Mouse (Mus musculus) hindbrain, postnatal 0 days (tissue): ENCODE results near the gene Slc7a9. TPM values are rescaled to one million over a fixed set of nuclear protein-coding genes. Genes with fewer than 3 reads are reported as not detected.

ENCODE experiments used
- ATAC-seq: fragments of 200-750 bp; cut with Nextera tagmentation; 2 replicates; pipeline ENCODE4 v1.8.0; 2017; ENCODE audit warnings: mild to moderate bottlenecking, moderate TSS enrichment, moderate library complexity
- DNase-seq: peaks from one replicate; pipeline ENCODE4 v3.0.0-alpha.2; 2015; ENCODE audit warnings: low spot score
- H3K27ac ChIP-seq: fragments of 300-500 bp; sonication (generic); 2 replicates; pipeline ENCODE4 v1.5.1; 2014; ENCODE audit warnings: mild to moderate bottlenecking
- H3K27me3 ChIP-seq: fragments of 300-500 bp; sonication (generic); 2 replicates; pipeline ENCODE4 v1.6.1; 2014; ENCODE audit warnings: low read length, mixed read lengths; ENCODE audit not compliant: insufficient read depth
- H3K36me3 ChIP-seq: fragments of 300-500 bp; sonication (generic); 2 replicates; pipeline ENCODE4 v1.6.1; 2014; ENCODE audit warnings: low read length, mixed read lengths; ENCODE audit not compliant: insufficient read depth
- H3K4me1 ChIP-seq: fragments of 300-500 bp; sonication (generic); 2 replicates; pipeline ENCODE4 v1.6.1; 2014; ENCODE audit warnings: antibody characterized with exemption, low read length, mixed read lengths; ENCODE audit not compliant: insufficient read depth
- H3K4me2 ChIP-seq: fragments of 300-500 bp; sonication (generic); 2 replicates; pipeline ENCODE4 v1.6.1; 2014; ENCODE audit warnings: low read depth, mild to moderate bottlenecking, low read length, moderate library complexity, mixed read lengths
- H3K4me3 ChIP-seq: fragments of 300-500 bp; sonication (generic); 2 replicates; pipeline ENCODE4 v1.5.1; 2014; ENCODE audit warnings: low read length
- H3K9ac ChIP-seq: fragments of 300-500 bp; sonication (generic); replicated peaks from 2 replicates; pipeline ENCODE4 v1.6.1; 2014; ENCODE audit warnings: mild to moderate bottlenecking, low read length, moderate library complexity, mixed read lengths
- H3K9me3 ChIP-seq: fragments of 300-500 bp; sonication (generic); 2 replicates; pipeline ENCODE4 v1.6.1; 2016; ENCODE audit warnings: low read length, mixed read lengths
- CTCF ChIP-seq: IDR thresholded peaks from 2 replicates; pipeline ENCODE4 v1.5.1; 2016; ENCODE audit warnings: antibody characterized with exemption, control low read depth, low read depth
- WGBS: fragments of 180-500 bp; shearing (Covaris S2); extraction: QIAGEN DNeasy Blood & Tissue Kit; methylation state at CpG from one replicate; pipeline ENCODE4 v1.1.7; 2014; 5-methylcytosine and 5-hydroxymethylcytosine counted together
- polyA plus RNA-seq: library from polyadenylated mRNA; unstranded; fragments of >200 nt; fragmentation: Nextera tagmentation; extraction: Ambion mirVana; gene quantifications from 2 replicates; pipeline ENCODE4 v1.2.1, GENCODE M21; 2015
- total RNA-seq: library from RNA; depleted of rRNA; stranded (reverse); fragments of >200 nt; gene quantifications from 2 replicates; pipeline ENCODE4 v1.2.3, GENCODE M21; 2014

Slc7a9 gene
- total and polyA plus RNA-seq, 2 experiments from 2014 or later: not detected

DNA sequence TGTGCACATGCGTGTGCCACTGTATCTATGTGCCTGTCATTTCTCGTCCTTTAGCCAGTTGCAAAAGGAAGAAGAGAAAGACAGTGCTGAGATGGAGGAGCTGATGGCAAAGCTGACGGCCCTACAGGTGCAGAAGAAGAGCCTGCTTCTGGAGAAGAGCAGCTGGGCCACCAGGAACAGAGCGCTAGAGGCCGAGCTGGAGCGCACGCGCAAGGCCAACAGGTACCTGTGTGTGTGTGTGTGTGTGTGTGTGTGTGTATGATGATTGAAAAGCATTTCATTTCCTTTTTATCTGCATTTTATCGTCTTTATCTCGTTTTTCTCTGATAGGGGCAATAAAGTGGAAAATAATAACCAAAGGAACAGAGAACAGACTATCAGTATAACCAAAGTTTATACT, 20.4 kb upstream of the Slc7a9 start:
- ATAC-seq: no peak

DNA sequence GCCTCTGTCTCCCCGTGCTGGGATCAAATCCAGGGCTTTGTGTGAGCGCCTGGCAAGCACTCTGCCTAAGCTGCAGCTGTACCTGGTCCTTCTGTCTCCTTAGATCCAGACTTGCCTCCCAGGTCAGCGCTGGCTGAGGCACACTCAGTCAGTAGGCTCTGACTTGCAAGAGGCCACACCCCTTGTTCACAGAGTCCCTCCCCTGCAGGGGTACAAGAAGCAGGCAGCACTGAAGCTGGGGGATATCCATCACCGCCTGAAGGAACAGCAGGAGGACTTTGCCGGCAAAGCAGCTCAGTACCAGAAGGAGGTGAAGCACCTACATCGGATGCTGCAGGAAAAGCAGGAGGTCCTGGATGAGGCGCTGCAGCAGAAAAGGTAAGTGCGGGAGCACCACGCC, 13.3 kb upstream of the Slc7a9 start:
- Histone ChIP-seq H3K4me1 (no peaks in the 10 kb centered on the region), H3K4me2 (no peak overlapping the region), H3K27me3 (no peaks in the 10 kb centered on the region), H3K27ac (no peak overlapping the region), H3K9ac (no peak overlapping the region), H3K4me3 (no peak overlapping the region), H3K36me3 (peaks cover 45% of the 10 kb centered on the region), H3K9me3 (no peaks in the 10 kb centered on the region)
- no peak for DNase-seq
- 81% methylated on average over 9 of the region's 9 CpGs for WGBS
- no peak for ATAC-seq
- TF ChIP-seq CTCF: no peak

More for the DNA sequence above, 20.4 kb upstream of the Slc7a9 start:
- H3K9me3 ChIP-seq: no peaks in the 10 kb centered on the region
- H3K4me1 ChIP-seq: no peaks in the 10 kb centered on the region
- no peaks in the 10 kb centered on the region for H3K27me3 ChIP-seq
- WGBS: 96% methylated on average over 10 of the region's 10 CpGs
- H3K27ac ChIP-seq: no peak overlapping the region
- TF ChIP-seq CTCF: no peak
- no peak overlapping the region for H3K4me3 ChIP-seq
- DNase-seq: no peak
- H3K36me3 ChIP-seq: peaks cover 47% of the 10 kb centered on the region
- no peak overlapping the region for H3K9ac ChIP-seq
- no peak overlapping the region for H3K4me2 ChIP-seq

DNA sequence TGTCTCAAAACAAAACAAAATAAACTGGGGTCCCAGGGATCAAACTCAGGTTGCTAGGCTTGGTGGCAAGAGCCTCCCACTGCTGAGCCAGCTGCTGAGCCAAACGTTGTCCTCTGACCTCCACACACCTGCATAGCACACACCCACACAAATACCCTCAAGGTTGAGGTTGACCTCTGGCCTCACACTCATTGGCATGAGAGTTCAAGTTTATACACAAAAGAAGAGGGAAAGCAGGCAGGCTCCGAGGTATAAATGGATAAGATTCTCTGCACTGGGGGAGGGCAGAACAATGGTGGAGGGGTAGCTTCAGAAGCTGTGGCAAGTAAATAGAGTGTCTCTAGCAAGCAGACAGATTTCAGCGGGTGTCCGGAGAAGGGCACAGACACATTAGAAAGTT, 1.1 kb upstream of the Slc7a9 start:
- DNase-seq (no peak), ATAC-seq (no peak)
- Histone ChIP-seq H3K27ac (no peak overlapping the region), H3K36me3 (no peaks in the 10 kb centered on the region), H3K9ac (no peak overlapping the region), H3K4me1 (no peaks in the 10 kb centered on the region), H3K9me3 (no peaks in the 10 kb centered on the region), H3K4me3 (no peak overlapping the region), H3K4me2 (no peak overlapping the region), H3K27me3 (no peaks in the 10 kb centered on the region)
- TF ChIP-seq CTCF: no peak
- 29% methylated on average over 4 of the region's 4 CpGs for WGBS

DNA sequence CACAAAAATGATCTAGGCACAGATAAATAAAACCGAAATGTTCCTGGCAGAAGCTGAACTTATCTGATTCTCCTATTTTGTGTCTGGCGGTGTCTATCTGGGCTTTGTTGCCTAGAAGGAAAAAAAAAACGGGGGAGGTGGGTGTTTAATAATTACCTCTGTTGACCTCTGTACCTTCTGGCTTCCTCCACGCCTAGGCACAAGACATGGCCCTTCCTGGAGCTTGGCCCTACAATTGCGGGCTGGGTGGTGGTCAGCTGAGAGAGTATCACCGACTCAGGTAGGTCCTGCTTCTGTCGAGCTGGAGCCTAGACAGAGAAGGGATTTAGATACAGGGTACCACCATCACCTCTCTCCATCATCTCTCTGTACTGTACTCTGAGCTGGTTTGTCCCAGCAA, 271 bp downstream of the Slc7a9 start:
- Histone ChIP-seq H3K27ac (no peak overlapping the region), H3K36me3 (no peaks in the 10 kb centered on the region), H3K4me2 (no peak overlapping the region), H3K4me3 (no peak overlapping the region), H3K9ac (no peak overlapping the region), H3K9me3 (no peaks in the 10 kb centered on the region), H3K27me3 (no peaks in the 10 kb centered on the region), H3K4me1 (no peaks in the 10 kb centered on the region)
- no peak for DNase-seq
- TF ChIP-seq CTCF: no peak
- 81% methylated on average over 7 of the region's 7 CpGs for WGBS
- ATAC-seq: no peak

DNA sequence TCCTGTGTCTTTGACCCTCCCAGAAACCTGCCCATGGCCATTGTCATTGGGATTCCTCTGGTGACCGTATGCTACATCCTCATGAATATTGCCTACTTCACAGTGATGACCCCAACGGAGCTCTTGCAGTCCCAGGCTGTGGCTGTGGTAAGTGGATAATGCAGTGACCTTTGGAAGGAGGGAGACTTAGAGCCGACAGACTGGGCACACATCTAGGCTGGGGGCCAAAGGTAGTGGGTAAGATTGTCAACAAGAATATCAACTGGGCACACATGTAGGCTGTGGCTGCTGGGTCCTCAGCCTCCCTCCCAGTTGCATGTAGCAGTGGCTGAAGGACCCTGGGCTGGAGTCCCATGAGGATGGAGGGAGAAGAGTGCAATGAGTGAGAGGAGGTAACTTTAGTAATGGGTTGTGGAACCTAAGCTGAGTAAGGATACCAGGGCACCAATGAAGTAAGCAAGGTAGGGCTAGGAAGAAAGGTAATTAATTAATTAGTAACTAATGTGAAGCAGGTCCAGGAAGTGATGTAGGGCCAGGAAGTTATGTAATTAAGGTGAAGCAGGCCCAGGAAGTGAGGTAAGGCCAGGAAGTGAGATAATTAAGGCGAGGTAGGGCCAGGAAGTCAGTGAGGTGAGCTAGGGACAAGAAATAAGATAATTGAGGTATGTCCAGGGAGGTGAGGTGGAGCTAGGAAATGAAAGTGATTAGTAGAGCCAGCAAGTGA, 7.7 kb downstream of the Slc7a9 start:
- no peaks in the 10 kb centered on the region for H3K36me3 ChIP-seq
- H3K4me1 ChIP-seq: no peaks in the 10 kb centered on the region
- no peak overlapping the region for H3K4me3 ChIP-seq
- no peak overlapping the region for H3K9ac ChIP-seq
- ATAC-seq (no peak), DNase-seq (no peak)
- H3K27me3 ChIP-seq: no peaks in the 10 kb centered on the region
- H3K4me2 ChIP-seq: no peak overlapping the region
- no peak overlapping the region for H3K27ac ChIP-seq
- no peaks in the 10 kb centered on the region for H3K9me3 ChIP-seq
- no peak for TF ChIP-seq CTCF
- WGBS: 74% methylated on average over 4 of the region's 4 CpGs

DNA sequence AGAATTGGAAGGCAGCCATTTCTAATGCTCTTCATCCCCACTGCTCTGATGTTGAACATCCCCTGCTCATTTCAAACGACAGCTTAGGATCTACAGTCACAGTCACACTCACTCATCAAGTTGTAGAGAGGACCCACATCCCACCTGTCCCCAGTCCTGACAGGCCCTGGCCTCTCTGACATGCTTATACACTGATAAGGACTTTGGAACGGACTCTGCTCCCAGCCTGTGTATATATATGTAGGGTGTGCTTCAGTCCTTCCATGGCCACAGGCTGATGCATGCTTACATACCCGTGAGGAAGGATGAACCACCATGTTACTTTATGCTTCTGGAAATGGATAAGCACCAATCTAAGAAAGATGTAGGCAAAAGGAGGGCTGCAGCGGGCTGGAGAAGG, 12.4 kb downstream of the Slc7a9 start:
- ATAC-seq (no peak), DNase-seq (no peak)
- Histone ChIP-seq H3K36me3 (no peaks in the 10 kb centered on the region), H3K4me1 (no peaks in the 10 kb centered on the region), H3K27ac (no peak overlapping the region), H3K9me3 (no peaks in the 10 kb centered on the region), H3K4me2 (no peak overlapping the region), H3K27me3 (no peaks in the 10 kb centered on the region), H3K4me3 (no peak overlapping the region), H3K9ac (no peak overlapping the region)
- WGBS: 84% methylated on average over 4 of the region's 4 CpGs
- TF ChIP-seq CTCF: no peak

DNA sequence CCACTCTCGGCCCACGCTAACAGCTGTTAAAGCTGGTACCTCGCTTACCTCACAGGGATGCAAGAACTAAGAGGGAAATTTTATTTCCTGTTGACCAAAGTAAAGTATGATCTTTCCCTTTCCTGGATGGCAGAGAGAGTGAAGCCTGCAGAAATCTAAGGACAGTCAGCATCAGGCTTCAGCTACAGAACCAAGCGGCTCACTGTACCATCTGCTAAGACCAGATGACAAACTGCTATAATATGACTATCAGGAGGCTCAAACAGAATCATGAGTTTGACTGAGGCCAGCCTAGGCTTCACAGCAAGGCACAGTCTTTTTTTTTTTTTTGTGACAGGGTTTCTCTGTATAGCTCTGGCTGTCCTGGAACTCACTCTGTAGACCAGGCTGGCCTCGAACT, 16.4 kb downstream of the Slc7a9 start:
- 91% methylated on average over 4 of the region's 5 CpGs for WGBS
- Histone ChIP-seq H3K9me3 (no peaks in the 10 kb centered on the region), H3K36me3 (no peaks in the 10 kb centered on the region), H3K27ac (no peak overlapping the region), H3K4me3 (no peak overlapping the region), H3K9ac (no peak overlapping the region), H3K4me1 (no peaks in the 10 kb centered on the region), H3K4me2 (no peak overlapping the region), H3K27me3 (no peaks in the 10 kb centered on the region)
- DNase-seq (no peak), ATAC-seq (no peak)
- no peak for TF ChIP-seq CTCF
